Mouse (Mus musculus) megakaryocyte, embryonic 14.5 days (primary cell): ENCODE measurements around the gene Shb. TPM values are rescaled to one million over a fixed set of nuclear protein-coding genes. Genes with fewer than 3 reads are reported as not detected.

Source experiments
- H3K27me3 ChIP-seq: replicated peaks from 2 replicates; pipeline ENCODE3; 2012; ENCODE audit warnings: inconsistent platforms
- H3K36me3 ChIP-seq: replicated peaks from 2 replicates; pipeline ENCODE3; 2012; ENCODE audit warnings: low read length, inconsistent platforms, mixed read lengths
- H3K4me1 ChIP-seq: 2 replicates; pipeline ENCODE4 v1.6.1; 2012; ENCODE audit warnings: inconsistent platforms
- H3K4me3 ChIP-seq: replicated peaks from 2 replicates; pipeline ENCODE3; 2012; ENCODE audit warnings: moderate library complexity, mild to moderate bottlenecking, inconsistent platforms
- H3K9me3 ChIP-seq: 2 replicates; pipeline ENCODE4 v1.6.1; 2012; ENCODE audit warnings: inconsistent platforms
- FLI1 ChIP-seq: IDR thresholded peaks from 2 replicates; pipeline ENCODE4 v1.6.1; 2012; ENCODE audit warnings: low read length, inconsistent platforms, mixed read lengths
- GATA1 ChIP-seq: IDR thresholded peaks from 3 replicates; pipeline ENCODE4 v1.6.1; 2012; ENCODE audit warnings: mixed read lengths, low read length, inconsistent platforms, borderline replicate concordance
- polyA plus RNA-seq: library from polyadenylated mRNA; stranded (reverse); fragments of >175 nt; gene quantifications from 2 replicates; pipeline ENCODE4 v1.2.3, GENCODE M21; 2012; ENCODE audit warnings: low replicate concordance; ENCODE audit not compliant: insufficient read depth

Gene Shb
- polyA plus RNA-seq, 1 experiment: 20.2 TPM

GRCm38 (mm10) chr4:45474832-45475231 lies 57.4 kb downstream of the Shb start:
- peaks cover 38% of the 10 kb centered on the region for H3K36me3 ChIP-seq
- H3K4me1 ChIP-seq: peaks cover 82% of the 10 kb centered on the region

DNA sequence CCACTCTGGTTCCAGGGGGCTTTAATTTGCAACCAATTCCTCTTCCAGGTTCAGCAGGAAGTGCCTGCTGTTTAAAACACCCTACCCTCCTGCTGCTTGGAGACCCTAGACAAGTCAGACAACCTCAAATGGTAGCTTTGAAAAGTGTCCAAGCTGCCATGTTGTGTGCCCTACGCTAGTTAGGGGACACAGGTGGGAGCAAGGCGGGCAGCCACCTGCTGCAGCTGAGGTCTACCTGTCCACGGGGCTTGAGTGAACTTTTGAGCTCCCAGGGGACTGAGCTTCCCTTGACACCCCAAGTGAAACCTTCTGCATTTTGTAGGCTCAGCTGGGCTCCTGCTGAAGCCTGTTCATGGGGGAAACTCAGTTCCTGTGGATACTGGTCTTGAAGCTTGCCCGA lies 58.1 kb downstream of the Shb start:
- peaks cover 83% of the 10 kb centered on the region for H3K4me1 ChIP-seq
- peaks cover 38% of the 10 kb centered on the region for H3K36me3 ChIP-seq
- H3K27me3 ChIP-seq: no peaks in the 10 kb centered on the region
- H3K9me3 ChIP-seq: peaks cover 7% of the 10 kb centered on the region
- TF ChIP-seq FLI1 (no peak), GATA1 (no peak)
- H3K4me3 ChIP-seq: peak overlapping the region; percentile 29

More at GRCm38 (mm10) chr4:45474832-45475231, 57.4 kb downstream of the Shb start:
- no peak overlapping the region for H3K4me3 ChIP-seq
- H3K9me3 ChIP-seq: peaks cover 7% of the 10 kb centered on the region
- no peak for TF ChIP-seq FLI1
- TF ChIP-seq GATA1: no peak
- H3K27me3 ChIP-seq: no peaks in the 10 kb centered on the region

- peaks cover 7% of the 10 kb centered on the region for H3K9me3 ChIP-seq
- TF ChIP-seq FLI1 (no peak), GATA1 (no peak)
- H3K4me3 ChIP-seq: peak overlapping the region; percentile 71
- H3K36me3 ChIP-seq: peaks cover 30% of the 10 kb centered on the region
- H3K27me3 ChIP-seq: no peaks in the 10 kb centered on the region
- H3K4me1 ChIP-seq: peaks cover 75% of the 10 kb centered on the region
These were observed 59.1 kb downstream of the Shb start for GRCm38 (mm10) chr4:45473129-45473528.

GRCm38 (mm10) chr4:45472706-45473105 lies 59.6 kb downstream of the Shb start:
- Histone ChIP-seq H3K9me3 (peaks cover 7% of the 10 kb centered on the region), H3K36me3 (peaks cover 30% of the 10 kb centered on the region), H3K4me3 (peak overlapping the region; percentile 74), H3K4me1 (peaks cover 78% of the 10 kb centered on the region), H3K27me3 (no peaks in the 10 kb centered on the region)
- TF ChIP-seq GATA1 (no peak), FLI1 (no peak)

- Histone ChIP-seq H3K4me3 (peak overlapping the region; percentile 85), H3K36me3 (peaks cover 35% of the 10 kb centered on the region)
These were observed 60.4 kb downstream of the Shb start for GRCm38 (mm10) chr4:45471654-45472556.

DNA sequence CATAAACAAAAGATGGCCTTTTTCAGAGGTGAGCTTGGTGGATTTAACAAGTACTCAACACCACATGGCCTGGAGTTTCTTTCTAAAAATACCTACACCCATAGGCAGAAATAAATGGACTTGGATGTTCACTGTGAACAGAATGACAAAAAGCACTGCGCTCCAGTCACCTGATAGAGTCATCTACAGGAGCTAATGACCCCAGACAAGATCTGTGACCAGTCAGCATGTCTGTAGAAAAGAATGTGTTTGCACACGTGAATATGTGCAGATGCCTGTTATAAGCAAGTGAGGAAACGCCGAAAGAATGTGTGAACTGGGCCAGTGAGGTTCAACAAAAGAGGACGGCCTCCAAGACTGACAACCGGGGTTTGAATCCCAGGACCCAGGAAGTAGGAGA lies 63.2 kb downstream of the Shb start:
- peaks cover 65% of the 10 kb centered on the region for H3K4me1 ChIP-seq

More at GRCm38 (mm10) chr4:45471654-45472556, 60.4 kb downstream of the Shb start:
- Histone ChIP-seq H3K9me3 (peaks cover 7% of the 10 kb centered on the region), H3K4me1 (peaks cover 78% of the 10 kb centered on the region), H3K27me3 (no peaks in the 10 kb centered on the region)
- TF ChIP-seq FLI1: no peak
- no peak for TF ChIP-seq GATA1

DNA sequence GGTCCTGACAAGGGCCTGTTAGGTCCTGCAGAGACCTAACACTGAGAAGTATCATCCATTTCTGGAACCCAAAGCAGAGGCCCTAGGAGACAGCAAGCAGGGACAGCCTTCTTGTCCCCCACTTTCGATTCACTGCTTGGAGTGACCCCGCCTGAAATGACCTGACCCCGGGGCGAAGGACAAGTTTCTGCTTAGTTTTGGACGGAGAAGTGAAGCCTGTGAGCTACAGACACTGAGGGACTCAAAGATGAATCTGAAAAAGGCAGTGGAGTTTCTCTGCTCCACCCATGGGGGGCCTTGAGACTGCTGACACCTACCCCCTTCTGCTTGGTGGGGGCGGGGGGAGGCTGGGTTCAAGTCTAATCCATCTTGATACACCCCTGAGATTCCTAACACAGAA lies 63.8 kb downstream of the Shb start:
- TF ChIP-seq FLI1: no peak
- no peak overlapping the region for H3K4me3 ChIP-seq
- peaks cover 30% of the 10 kb centered on the region for H3K36me3 ChIP-seq
- peaks cover 61% of the 10 kb centered on the region for H3K4me1 ChIP-seq
- H3K9me3 ChIP-seq: peaks cover 7% of the 10 kb centered on the region
- H3K27me3 ChIP-seq: no peaks in the 10 kb centered on the region

More for the DNA sequence above, 63.2 kb downstream of the Shb start:
- H3K27me3 ChIP-seq: no peaks in the 10 kb centered on the region
- H3K36me3 ChIP-seq: peaks cover 30% of the 10 kb centered on the region
- H3K9me3 ChIP-seq: peaks cover 7% of the 10 kb centered on the region
- TF ChIP-seq GATA1: no peak
- TF ChIP-seq FLI1: no peak
- no peak overlapping the region for H3K4me3 ChIP-seq

- Histone ChIP-seq H3K4me1 (peaks cover 61% of the 10 kb centered on the region), H3K4me3 (no peak overlapping the region), H3K9me3 (peaks cover 7% of the 10 kb centered on the region), H3K36me3 (peaks cover 30% of the 10 kb centered on the region), H3K27me3 (no peaks in the 10 kb centered on the region)
- no peak for TF ChIP-seq GATA1
- TF ChIP-seq FLI1: no peak
These were observed 65.0 kb downstream of the Shb start for GRCm38 (mm10) chr4:45467115-45467912.

DNA sequence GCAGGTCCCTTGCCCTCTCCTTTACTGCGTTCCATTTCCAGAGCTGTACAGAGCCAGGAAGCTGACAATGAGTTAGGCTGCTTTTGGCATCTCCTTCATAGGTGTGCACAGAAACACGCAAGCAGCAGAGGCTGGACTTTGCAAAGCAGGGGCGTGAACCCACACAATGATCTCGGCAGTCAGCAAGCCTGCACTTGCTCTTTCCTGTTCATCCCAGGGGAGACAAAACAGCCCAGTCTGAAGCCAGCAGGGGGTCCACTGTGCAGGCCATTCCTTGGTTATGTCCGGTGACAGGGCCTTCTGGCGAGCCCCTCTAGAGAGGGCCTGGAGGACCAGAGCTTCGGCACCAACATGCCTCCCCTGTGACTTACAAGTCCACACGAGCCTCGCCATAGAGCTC lies 67.3 kb downstream of the Shb start:
- no peak overlapping the region for H3K4me3 ChIP-seq
- H3K9me3 ChIP-seq: no peaks in the 10 kb centered on the region
- no peaks in the 10 kb centered on the region for H3K27me3 ChIP-seq
- H3K36me3 ChIP-seq: peaks cover 18% of the 10 kb centered on the region
- peaks cover 59% of the 10 kb centered on the region for H3K4me1 ChIP-seq
- no peak for TF ChIP-seq GATA1
- TF ChIP-seq FLI1: no peak
